Mouse (Mus musculus): ENCODE measurements around the gene Abcc6. TPM values are rescaled to one million over a fixed set of nuclear protein-coding genes. Genes with fewer than 3 reads are reported as not detected.

Abcc6 gene
- polyA plus RNA-seq, 1 experiment from 2014 or later = 0.19 TPM

DNA sequence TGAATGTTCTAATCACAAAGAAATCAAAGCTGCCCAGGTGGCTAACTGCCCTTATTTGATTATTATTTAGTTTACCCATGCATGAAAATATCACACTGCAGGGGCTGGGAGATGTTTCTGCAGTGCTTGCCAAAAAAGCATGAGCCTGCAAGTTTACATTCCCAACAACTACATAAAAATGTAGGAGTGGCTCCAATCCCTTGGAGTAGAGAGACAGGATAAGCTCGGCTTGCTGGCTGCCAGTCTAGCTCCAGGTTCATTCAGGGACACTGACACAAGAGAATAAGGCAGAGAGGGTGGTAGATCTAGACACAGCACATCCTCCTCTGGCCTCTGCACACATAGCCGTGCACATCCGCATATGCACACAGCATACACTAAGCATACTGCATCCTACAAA lies 10.5 kb downstream of the Abcc6 start:
- H3K36me3 ChIP-seq = no peaks in the 10 kb centered on the region
- 73% methylated on average over 3 of the region's 3 CpGs for WGBS
- no peak overlapping the region for H3K27ac ChIP-seq
- no peak for ATAC-seq (ENCODE audit: low FRiP score, low read depth)
- no peak overlapping the region for H3K4me3 ChIP-seq
- H3K9ac ChIP-seq = no peak overlapping the region
- no peaks in the 10 kb centered on the region for H3K27me3 ChIP-seq
- no peak overlapping the region for H3K4me2 ChIP-seq (replicated peaks)
- no peaks in the 10 kb centered on the region for H3K9me3 ChIP-seq
- peaks cover 16% of the 10 kb centered on the region for H3K4me1 ChIP-seq

DNA sequence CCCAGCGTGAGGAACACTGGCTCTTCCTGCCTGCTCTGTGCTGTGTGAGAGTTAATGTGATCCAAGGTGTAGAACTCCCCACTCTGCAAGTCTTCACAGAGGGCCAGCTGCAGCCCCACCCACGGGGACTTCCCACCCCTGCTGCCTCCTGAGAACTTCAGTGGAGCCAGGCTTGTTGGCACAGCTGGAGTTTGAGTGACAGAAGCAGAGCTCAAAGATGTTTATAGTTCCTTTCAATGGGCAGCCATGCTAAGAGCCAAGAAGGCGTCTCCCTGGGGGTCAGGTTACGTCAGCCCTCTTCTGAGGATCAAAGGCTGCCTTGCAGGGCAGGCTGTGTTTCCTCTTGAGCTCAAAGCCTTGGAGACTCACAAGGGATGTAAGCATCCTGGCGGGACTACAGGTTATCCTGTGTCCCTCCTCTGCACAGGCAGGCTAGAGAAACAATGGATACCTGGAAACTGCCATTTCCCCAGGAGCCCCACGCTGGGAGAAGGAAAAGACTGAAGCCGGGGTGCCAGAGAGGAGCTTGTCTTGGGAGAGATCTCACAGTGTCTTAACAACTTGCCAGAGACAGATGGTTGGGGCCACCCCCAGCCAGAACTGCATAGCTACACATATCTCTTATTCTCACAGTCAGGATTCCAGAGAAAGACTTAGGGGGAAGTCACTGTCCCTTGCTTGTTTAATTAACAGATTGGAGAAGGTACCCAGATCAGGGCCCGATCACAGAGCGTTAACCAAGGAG lies 16.7 kb downstream of the Abcc6 start:
- H3K4me1 ChIP-seq = peaks cover 18% of the 10 kb centered on the region
- no peaks in the 10 kb centered on the region for H3K36me3 ChIP-seq
- peak overlapping the region; percentile 31 for H3K9ac ChIP-seq
- ATAC-seq (ENCODE audit: low FRiP score, low read depth) = peak; percentile 66
- no peak overlapping the region for H3K4me2 ChIP-seq (replicated peaks)
- no peaks in the 10 kb centered on the region for H3K9me3 ChIP-seq
- H3K27ac ChIP-seq = peak overlapping the region; percentile 71; the same call in 1 of the 2 replicates
- no peaks in the 10 kb centered on the region for H3K27me3 ChIP-seq
- H3K4me3 ChIP-seq = no peak overlapping the region
- WGBS = 23% methylated on average over 9 of the region's 9 CpGs

DNA sequence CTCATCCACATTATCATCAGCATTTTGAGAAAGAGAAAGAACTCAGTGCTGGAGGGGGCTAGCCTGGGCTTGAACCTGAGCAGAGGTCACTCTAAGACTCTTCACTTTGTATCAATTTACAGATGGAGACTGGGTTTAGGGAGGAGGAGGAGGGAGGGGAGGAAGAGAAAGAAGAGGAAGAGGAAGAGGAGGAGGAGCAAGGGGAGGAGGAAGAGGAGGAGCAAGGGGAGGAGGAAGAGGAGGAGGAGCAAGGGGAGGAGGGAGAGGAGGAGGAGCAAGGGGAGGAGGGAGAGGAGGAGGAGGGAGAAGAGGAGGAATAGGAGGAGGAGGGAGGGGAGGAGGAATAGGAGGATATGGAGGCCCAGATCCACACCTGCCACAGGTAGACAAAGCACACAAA lies 18.0 kb downstream of the Abcc6 start:
- Histone ChIP-seq H3K36me3 (no peaks in the 10 kb centered on the region), H3K9me3 (no peaks in the 10 kb centered on the region), H3K4me1 (peaks cover 18% of the 10 kb centered on the region), H3K4me2 (replicated peaks) (no peak overlapping the region), H3K9ac (no peak overlapping the region), H3K4me3 (no peak overlapping the region), H3K27ac (no peak overlapping the region), H3K27me3 (no peaks in the 10 kb centered on the region; the same call in 1 of the 2 replicates)
- no peak for ATAC-seq (ENCODE audit: low FRiP score, low read depth)

GRCm38 (mm10) chr7:46009578-46009977 lies 20.5 kb downstream of the Abcc6 start:
- no peak overlapping the region for H3K4me2 ChIP-seq (replicated peaks)
- H3K4me1 ChIP-seq = peaks cover 18% of the 10 kb centered on the region
- peak; percentile 30; the same call in 1 of the 2 replicates for ATAC-seq (ENCODE audit: low FRiP score, low read depth)
- H3K27ac ChIP-seq = no peak overlapping the region
- H3K4me3 ChIP-seq = no peak overlapping the region
- 16% methylated on average over 5 of the region's 5 CpGs for WGBS
- no peaks in the 10 kb centered on the region for H3K36me3 ChIP-seq
- no peaks in the 10 kb centered on the region for H3K9me3 ChIP-seq
- H3K9ac ChIP-seq = no peak overlapping the region
- no peaks in the 10 kb centered on the region; the same call in 1 of the 2 replicates for H3K27me3 ChIP-seq

GRCm38 (mm10) chr7:46002748-46003147 lies 27.4 kb downstream of the Abcc6 start:
- no peak overlapping the region for H3K4me3 ChIP-seq
- no peaks in the 10 kb centered on the region for H3K9me3 ChIP-seq
- H3K27me3 ChIP-seq = no peaks in the 10 kb centered on the region
- ATAC-seq (ENCODE audit: low FRiP score, low read depth) = no peak
- H3K36me3 ChIP-seq = no peaks in the 10 kb centered on the region
- H3K27ac ChIP-seq = no peak overlapping the region
- H3K4me1 ChIP-seq = no peaks in the 10 kb centered on the region
- no peak overlapping the region for H3K4me2 ChIP-seq (replicated peaks)
- no peak overlapping the region for H3K9ac ChIP-seq
- 39% methylated on average over 4 of the region's 4 CpGs for WGBS

DNA sequence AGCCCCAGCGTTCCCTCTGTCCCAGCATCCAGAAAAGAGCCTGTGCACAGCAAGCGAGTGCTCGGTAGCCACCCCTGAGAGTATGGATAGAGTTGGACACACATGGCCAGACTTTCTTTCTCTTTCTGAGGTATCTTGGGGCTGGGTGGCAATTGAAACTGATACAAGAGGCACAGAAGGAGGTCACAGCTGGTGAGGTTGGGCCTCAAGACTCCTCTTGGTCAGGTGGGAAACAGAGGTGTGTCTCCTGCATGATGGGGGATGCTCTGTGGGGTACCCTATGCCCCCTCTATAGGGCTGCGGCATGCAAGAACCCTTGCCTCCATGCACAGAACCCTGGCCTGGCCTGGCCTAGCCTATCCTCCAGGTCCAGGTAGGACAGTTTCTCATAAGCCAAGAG lies 29.5 kb downstream of the Abcc6 start:
- WGBS = 86% methylated on average over 4 of the region's 4 CpGs
- no peak for ATAC-seq (ENCODE audit: low FRiP score, low read depth)

GRCm38 (mm10) chr7:45992470-45992869 lies 37.6 kb downstream of the Abcc6 start:
- no peak overlapping the region for H3K27ac ChIP-seq
- no peaks in the 10 kb centered on the region for H3K9me3 ChIP-seq
- H3K36me3 ChIP-seq = no peaks in the 10 kb centered on the region
- ATAC-seq (ENCODE audit: low FRiP score, low read depth) = no peak
- H3K4me1 ChIP-seq = no peaks in the 10 kb centered on the region
- no peak overlapping the region for H3K4me3 ChIP-seq
- no peak overlapping the region for H3K4me2 ChIP-seq (replicated peaks)
- no peak overlapping the region for H3K9ac ChIP-seq
- H3K27me3 ChIP-seq = no peaks in the 10 kb centered on the region
- 87% methylated on average over 8 of the region's 8 CpGs for WGBS

More for the DNA sequence above, 29.5 kb downstream of the Abcc6 start:
- no peak overlapping the region for H3K9ac ChIP-seq
- H3K36me3 ChIP-seq = no peaks in the 10 kb centered on the region
- no peak overlapping the region for H3K4me2 ChIP-seq (replicated peaks)
- H3K27ac ChIP-seq = no peak overlapping the region
- no peaks in the 10 kb centered on the region for H3K9me3 ChIP-seq
- H3K4me3 ChIP-seq = no peak overlapping the region
- no peaks in the 10 kb centered on the region for H3K27me3 ChIP-seq
- H3K4me1 ChIP-seq = no peaks in the 10 kb centered on the region

GRCm38 (mm10) chr7:45988344-45988743 lies 41.8 kb downstream of the Abcc6 start:
- H3K4me2 ChIP-seq (replicated peaks) = no peak overlapping the region
- no peaks in the 10 kb centered on the region for H3K4me1 ChIP-seq
- H3K36me3 ChIP-seq = no peaks in the 10 kb centered on the region
- no peak for ATAC-seq (ENCODE audit: low FRiP score, low read depth)
- H3K27me3 ChIP-seq = no peaks in the 10 kb centered on the region
- H3K27ac ChIP-seq = no peak overlapping the region
- H3K9me3 ChIP-seq = no peaks in the 10 kb centered on the region
- H3K9ac ChIP-seq = no peak overlapping the region
- 89% methylated on average over 1 of the region's 1 CpGs for WGBS
- no peak overlapping the region for H3K4me3 ChIP-seq

DNA sequence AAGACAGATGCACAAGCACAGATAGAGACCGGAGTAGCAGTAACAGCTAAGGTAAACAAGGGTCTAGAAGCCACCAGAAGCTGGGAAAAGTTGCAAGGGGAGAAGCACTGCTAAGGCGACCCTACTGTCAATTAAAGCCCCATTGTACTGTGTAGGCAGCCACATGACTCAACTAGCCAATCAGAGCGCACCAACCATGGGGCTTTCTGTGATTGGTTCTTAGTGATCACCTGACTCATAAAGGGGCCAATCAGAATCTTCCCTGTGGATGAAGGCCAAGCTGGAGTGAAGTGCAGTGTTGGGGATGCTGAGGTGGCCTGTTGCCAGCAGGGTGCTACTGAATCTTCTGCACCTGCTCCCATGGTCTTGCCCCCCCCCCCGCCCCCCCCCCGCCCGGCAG lies 43.2 kb downstream of the Abcc6 start:
- Histone ChIP-seq H3K4me3 (no peak overlapping the region), H3K4me2 (replicated peaks) (no peak overlapping the region), H3K4me1 (no peaks in the 10 kb centered on the region), H3K36me3 (no peaks in the 10 kb centered on the region), H3K9ac (no peak overlapping the region), H3K27me3 (no peaks in the 10 kb centered on the region), H3K9me3 (no peaks in the 10 kb centered on the region), H3K27ac (no peak overlapping the region)
- no peak for ATAC-seq (ENCODE audit: low FRiP score, low read depth)
- 69% methylated on average over 6 of the region's 6 CpGs for WGBS

DNA sequence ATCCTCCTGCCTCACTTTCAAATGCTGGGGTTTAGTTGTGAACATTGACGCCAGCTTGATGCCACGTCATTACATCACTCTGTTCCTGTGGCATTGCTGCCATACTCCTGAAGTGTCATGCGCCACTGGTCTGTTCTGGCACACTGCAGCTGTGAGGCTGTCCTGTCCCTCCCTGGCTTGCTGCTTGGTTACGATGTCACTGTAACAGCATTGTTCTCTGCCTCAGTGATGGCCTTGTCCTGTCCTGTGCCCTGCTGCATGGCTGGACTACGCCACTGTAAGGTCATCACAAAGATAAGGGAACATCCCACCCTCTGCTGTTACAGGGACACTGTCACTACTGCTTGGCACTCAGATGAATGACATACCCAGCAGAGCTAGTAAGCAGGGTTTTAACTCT lies 48.5 kb downstream of the Abcc6 start:
- no peak overlapping the region for H3K27ac ChIP-seq
- WGBS = 83% methylated on average over 5 of the region's 5 CpGs
- H3K4me3 ChIP-seq = no peak overlapping the region

GRCm38 (mm10) chr7:45974512-45974911 lies 55.6 kb downstream of the Abcc6 start:
- Histone ChIP-seq H3K4me2 (replicated peaks) (no peak overlapping the region), H3K4me1 (no peaks in the 10 kb centered on the region), H3K27ac (no peak overlapping the region), H3K4me3 (no peak overlapping the region), H3K9ac (no peak overlapping the region), H3K36me3 (no peaks in the 10 kb centered on the region), H3K27me3 (no peaks in the 10 kb centered on the region), H3K9me3 (no peaks in the 10 kb centered on the region)
- no peak for ATAC-seq (ENCODE audit: low FRiP score, low read depth)
- WGBS = 60% methylated on average over 6 of the region's 6 CpGs

More for the DNA sequence above, 48.5 kb downstream of the Abcc6 start:
- no peaks in the 10 kb centered on the region for H3K4me1 ChIP-seq
- H3K9me3 ChIP-seq = no peaks in the 10 kb centered on the region
- H3K27me3 ChIP-seq = no peaks in the 10 kb centered on the region
- H3K4me2 ChIP-seq (replicated peaks) = no peak overlapping the region
- no peak for ATAC-seq (ENCODE audit: low FRiP score, low read depth)
- H3K36me3 ChIP-seq = no peaks in the 10 kb centered on the region
- H3K9ac ChIP-seq = no peak overlapping the region

DNA sequence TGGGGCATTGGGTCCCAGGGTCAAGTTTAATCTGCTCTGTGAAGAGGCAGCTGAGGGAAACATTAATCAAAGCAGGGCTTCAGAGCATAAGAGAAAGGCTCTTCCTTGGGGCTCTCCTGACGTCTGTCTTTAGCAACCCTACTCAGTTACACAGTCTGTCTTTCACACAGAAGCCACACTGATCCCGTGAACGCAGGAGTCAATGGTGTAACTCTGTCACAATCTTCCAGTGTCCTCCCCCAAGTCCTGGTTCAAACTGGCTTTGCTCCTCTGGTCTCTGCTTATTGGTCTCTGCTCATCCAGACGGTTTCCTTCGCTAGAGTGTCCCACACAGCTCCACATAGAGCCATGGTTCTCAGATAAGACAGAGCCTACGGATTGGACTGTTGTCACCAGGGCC lies 56.0 kb downstream of the Abcc6 start:
- Histone ChIP-seq H3K4me3 (no peak overlapping the region), H3K4me2 (replicated peaks) (no peak overlapping the region), H3K9me3 (no peaks in the 10 kb centered on the region), H3K36me3 (no peaks in the 10 kb centered on the region), H3K9ac (no peak overlapping the region), H3K4me1 (no peaks in the 10 kb centered on the region), H3K27ac (no peak overlapping the region), H3K27me3 (no peaks in the 10 kb centered on the region)
- ATAC-seq (ENCODE audit: low FRiP score, low read depth) = no peak
- 62% methylated on average over 6 of the region's 6 CpGs for WGBS

- Histone ChIP-seq H3K4me2 (replicated peaks) (no peak overlapping the region), H3K27ac (no peak overlapping the region), H3K9me3 (no peaks in the 10 kb centered on the region), H3K9ac (no peak overlapping the region), H3K4me3 (no peak overlapping the region), H3K27me3 (0 out of 2 replicates have a peak, but pooled peaks cover under 1% of the 10 kb centered on the region), H3K4me1 (no peaks in the 10 kb centered on the region), H3K36me3 (no peaks in the 10 kb centered on the region)
- ATAC-seq (ENCODE audit: low FRiP score, low read depth) = no peak
- WGBS = 82% methylated on average over 6 of the region's 6 CpGs
These were observed 56.8 kb downstream of the Abcc6 start for GRCm38 (mm10) chr7:45973271-45973687.
